Mouse (Mus musculus): ENCODE results near the gene Igf2bp2. TPM values are rescaled to one million over a fixed set of nuclear protein-coding genes. Genes with fewer than 3 reads are reported as not detected.

Igf2bp2 gene
- polyA plus RNA-seq, 1 experiment from 2014 or later: 84.4 TPM

DNA sequence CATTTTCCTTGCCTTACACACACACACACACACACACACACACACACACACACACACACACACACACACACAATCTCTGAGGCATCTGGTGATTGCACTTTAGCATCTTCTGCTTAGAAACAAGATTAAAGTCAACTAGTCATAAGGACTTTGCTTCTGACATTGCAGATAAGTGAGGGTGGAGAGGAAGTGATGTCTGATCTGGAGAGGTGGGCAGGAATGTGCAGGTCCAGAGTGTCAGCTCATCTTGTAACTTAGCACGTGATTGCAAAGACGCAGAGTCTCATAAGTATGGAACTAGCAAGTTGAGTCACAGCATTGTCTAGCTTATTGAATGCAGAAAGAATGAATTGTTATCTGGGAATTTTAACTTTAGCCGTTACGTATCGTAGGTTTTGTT lies 135.6 kb downstream of the Igf2bp2 start:
- Histone ChIP-seq H3K27me3 (no peaks in the 10 kb centered on the region), H3K27ac (replicated peaks) (no peak overlapping the region), H3K9me3 (replicated peaks) (no peaks in the 10 kb centered on the region), H3K9ac (no peak overlapping the region), H3K4me2 (replicated peaks) (no peak overlapping the region), H3K4me3 (replicated peaks) (no peak overlapping the region), H3K36me3 (peaks cover 83% of the 10 kb centered on the region), H3K4me1 (no peaks in the 10 kb centered on the region)
- ATAC-seq (ENCODE audit: insufficient number of reproducible peaks, low FRiP score, low TSS enrichment, low read depth): no peak
- 91% methylated on average over 5 of the region's 5 CpGs for WGBS

DNA sequence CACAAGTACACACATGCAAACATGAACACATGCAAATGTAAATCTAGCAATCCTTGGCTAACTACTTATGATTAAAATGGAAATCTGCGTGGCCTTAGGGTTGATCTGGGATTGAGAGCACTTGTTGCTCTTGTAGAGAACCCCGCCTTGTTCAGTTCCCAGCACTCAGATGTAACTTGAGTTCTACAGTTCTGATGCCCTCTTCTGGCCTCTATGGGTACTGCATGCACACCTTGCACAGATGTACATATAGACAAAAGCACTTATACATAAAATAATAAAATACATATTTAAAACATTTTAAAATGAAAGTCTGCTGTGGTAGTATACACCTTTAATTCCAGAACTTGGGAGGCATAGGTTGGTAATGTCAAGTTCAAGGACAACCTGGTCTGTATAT lies 141.0 kb downstream of the Igf2bp2 start:
- Histone ChIP-seq H3K4me2 (replicated peaks) (no peak overlapping the region), H3K27ac (replicated peaks) (no peak overlapping the region), H3K9me3 (replicated peaks) (0 out of 2 replicates have a peak, but pooled peaks cover 6% of the 10 kb centered on the region), H3K9ac (no peak overlapping the region), H3K4me1 (no peaks in the 10 kb centered on the region), H3K36me3 (peaks cover 76% of the 10 kb centered on the region), H3K4me3 (replicated peaks) (no peak overlapping the region), H3K27me3 (no peaks in the 10 kb centered on the region)
- ATAC-seq (ENCODE audit: insufficient number of reproducible peaks, low FRiP score, low TSS enrichment, low read depth): no peak
- 97% methylated on average over 2 of the region's 2 CpGs for WGBS

DNA sequence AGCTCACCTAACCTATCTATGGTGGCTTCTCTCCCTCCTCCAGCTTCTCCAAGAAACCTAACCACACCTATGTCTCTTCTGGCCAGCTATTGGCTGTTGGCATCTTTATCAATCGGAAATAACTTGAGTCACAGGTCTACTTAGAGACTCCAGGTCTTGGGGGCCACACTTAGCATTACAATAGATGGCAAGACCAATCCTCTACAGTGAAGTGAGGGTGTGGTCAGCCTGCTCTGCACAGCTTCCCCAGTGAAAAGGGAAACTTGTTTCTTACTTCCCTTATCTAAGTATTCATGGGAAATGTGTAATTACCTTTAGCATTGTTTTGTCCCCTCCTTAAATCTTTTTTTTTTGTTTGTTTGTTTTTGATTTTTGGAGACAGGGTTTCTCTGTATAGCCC lies 147.5 kb downstream of the Igf2bp2 start:
- H3K27me3 ChIP-seq: no peaks in the 10 kb centered on the region
- H3K9me3 ChIP-seq (replicated peaks): no peaks in the 10 kb centered on the region
- peaks cover 38% of the 10 kb centered on the region for H3K36me3 ChIP-seq
- no peak overlapping the region for H3K4me3 ChIP-seq (replicated peaks)
- H3K27ac ChIP-seq (replicated peaks): no peak overlapping the region
- H3K4me1 ChIP-seq: peaks cover 6% of the 10 kb centered on the region; the same call in 1 of the 2 replicates
- H3K9ac ChIP-seq: no peak overlapping the region
- no peak overlapping the region for H3K4me2 ChIP-seq (replicated peaks)
- no peak for ATAC-seq (ENCODE audit: insufficient number of reproducible peaks, low FRiP score, low TSS enrichment, low read depth)
- 95% methylated on average over 1 of the region's 1 CpGs for WGBS

DNA sequence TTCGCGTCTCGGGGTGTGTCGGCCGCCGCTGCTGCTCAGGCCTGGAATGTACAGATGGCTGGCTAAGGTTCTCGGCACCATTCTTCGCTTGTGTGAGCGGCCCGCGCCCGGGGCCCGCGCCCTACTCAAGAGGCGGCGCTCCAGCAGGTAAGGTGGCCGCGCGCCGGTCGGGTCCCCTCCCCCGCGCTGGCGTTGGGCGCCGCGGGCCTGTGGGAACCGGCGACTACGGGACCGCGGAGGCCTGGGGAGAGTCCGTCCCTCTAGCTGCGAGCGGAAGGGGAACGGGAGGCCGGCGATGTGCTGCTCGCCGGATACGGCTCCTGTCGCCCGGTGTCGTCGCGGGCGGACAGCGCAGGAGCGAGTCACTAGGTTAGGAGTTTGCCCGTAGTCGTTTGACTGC lies 153.5 kb downstream of the Igf2bp2 start:
- Histone ChIP-seq H3K27ac (replicated peaks) (peak overlapping the region; percentile 78), H3K36me3 (no peaks in the 10 kb centered on the region; the same call in 1 of the 2 replicates), H3K27me3 (no peaks in the 10 kb centered on the region), H3K9me3 (replicated peaks) (no peaks in the 10 kb centered on the region), H3K4me1 (peaks cover 15% of the 10 kb centered on the region), H3K4me2 (replicated peaks) (peak overlapping the region; percentile 71), H3K9ac (peak overlapping the region; percentile 68), H3K4me3 (replicated peaks) (peak overlapping the region; percentile 91)
- ATAC-seq (ENCODE audit: insufficient number of reproducible peaks, low FRiP score, low TSS enrichment, low read depth): peak; percentile 47; the same call in 1 of the 2 replicates
- under 1% methylated on average over 51 of the region's 51 CpGs for WGBS

DNA sequence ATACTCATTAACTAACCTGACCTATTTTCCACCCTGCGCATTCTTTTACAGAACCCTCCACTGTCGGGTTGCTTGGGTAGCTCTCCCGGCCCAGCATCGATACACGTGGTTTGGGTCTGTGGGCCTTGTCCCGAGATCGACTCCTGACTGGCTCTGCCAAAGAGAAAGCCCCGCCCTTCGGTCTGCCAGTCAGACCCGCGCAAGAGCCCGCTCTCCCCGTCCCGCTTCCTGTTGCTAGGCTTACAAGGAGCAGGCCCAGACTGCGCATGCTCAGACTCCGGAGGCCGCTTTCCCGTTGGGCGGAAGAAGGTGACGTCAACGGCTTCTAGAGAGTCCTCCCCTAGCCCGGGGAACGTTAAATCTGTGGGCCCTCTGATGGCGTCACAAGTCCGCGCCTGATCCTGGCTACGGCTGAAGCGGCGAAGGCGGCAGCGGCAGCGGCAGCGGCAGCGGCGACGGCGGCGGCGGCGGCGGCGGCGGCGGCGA lies 154.0 kb downstream of the Igf2bp2 start, which contains the start of gene Senp2:
Gene Senp2 (plus strand): TSS at position 386 of the 486 bp plus-strand sequence.
- Histone ChIP-seq H3K27ac (replicated peaks) (peak within 1 kb of the TSS; percentile 78), H3K4me3 (replicated peaks) (peak within 1 kb of the TSS; percentile 91)
- under 1% methylated on average over 45 of the region's 45 CpGs for WGBS

More for the DNA sequence above, 154.0 kb downstream of the Igf2bp2 start, which contains the start of gene Senp2:
- no peaks in the 10 kb centered on the region for H3K9me3 ChIP-seq (replicated peaks)
- peak within 1 kb of the TSS; percentile 71 for H3K4me2 ChIP-seq (replicated peaks)
- no peaks in the 10 kb centered on the region; the same call in 1 of the 2 replicates for H3K36me3 ChIP-seq
- H3K9ac ChIP-seq: peak within 1 kb of the TSS; percentile 68
- H3K4me1 ChIP-seq: peaks cover 15% of the 10 kb centered on the region
- ATAC-seq (ENCODE audit: insufficient number of reproducible peaks, low FRiP score, low TSS enrichment, low read depth): peak; percentile 99
- H3K27me3 ChIP-seq: no peaks in the 10 kb centered on the region

Other genes with a start within 250 kb of the Igf2bp2 start
- gene Tmem41a, start 215.7 kb downstream of the Igf2bp2 start, polyA plus RNA-seq (2015; fragmentation: Nextera tagmentation; extraction: Ambion mirVana): 38.6 and 42.4 TPM in 2 replicates
- gene Liph, start 167.6 kb downstream of the Igf2bp2 start, polyA plus RNA-seq (2015; fragmentation: Nextera tagmentation; extraction: Ambion mirVana): 5.8 and 6.7 TPM in 2 replicates
- 38.7 and 46.0 TPM in 2 replicates for gene Senp2, start 153.8 kb downstream of the Igf2bp2 start, polyA plus RNA-seq (2015; fragmentation: Nextera tagmentation; extraction: Ambion mirVana)
- gene Tra2b, start 102.7 kb upstream of the Igf2bp2 start, polyA plus RNA-seq (2015; fragmentation: Nextera tagmentation; extraction: Ambion mirVana): 306 and 310 TPM in 2 replicates

All from embryonic facial prominence, embryonic 15.5 days (tissue).